Mouse (Mus musculus) C2C12 (cell line): ENCODE data around the gene Polr3c. TPM values are rescaled to one million over a fixed set of nuclear protein-coding genes. Genes with fewer than 3 reads are reported as not detected.
"Not testable (repeated sequence)": the region's sequence is repeated elsewhere in the genome, so short reads cannot be mapped to it uniquely, and the experiment has no call there.

Experiments
- H3K27me3 ChIP-seq: one replicate; pipeline ENCODE4 v1.6.1; 2011; ENCODE audit not compliant: control insufficient read depth, insufficient read depth, insufficient read length
- H3K36me3 ChIP-seq: one replicate; pipeline ENCODE4 v1.6.1; 2011; ENCODE audit not compliant: control insufficient read depth, insufficient read depth
- H3K4me3 ChIP-seq: one replicate; pipeline ENCODE4 v1.5.1; 2011; ENCODE audit warnings: mild to moderate bottlenecking, control low read depth; ENCODE audit not compliant: poor library complexity, insufficient read depth, severe bottlenecking
- H3K79me2 ChIP-seq: one replicate; pipeline ENCODE4 v1.6.1; 2011; ENCODE audit not compliant: control insufficient read depth, insufficient read depth
- H3K79me3 ChIP-seq: one replicate; pipeline ENCODE4 v1.6.1; 2011; ENCODE audit warnings: low read depth, control low read depth
- H3ac ChIP-seq: one replicate; pipeline ENCODE3; 2011; ENCODE audit warnings: low read depth; ENCODE audit not compliant: control insufficient read depth, insufficient read length
- CEBPB ChIP-seq: IDR thresholded peaks from one replicate; pipeline ENCODE4 v1.6.1; 2011; ENCODE audit warnings: low read depth, mild to moderate bottlenecking, control low read depth, moderate library complexity
- CTCF ChIP-seq: IDR thresholded peaks from one replicate; pipeline ENCODE4 v1.5.1; 2011; ENCODE audit not compliant: control insufficient read depth, insufficient read depth, insufficient read length
- FOSL1 ChIP-seq: IDR thresholded peaks from one replicate; pipeline ENCODE4 v1.8.0; 2011; ENCODE audit warnings: mild to moderate bottlenecking, low read length; ENCODE audit not compliant: poor library complexity, insufficient read depth, severe bottlenecking
- MAX ChIP-seq: IDR thresholded peaks from one replicate; pipeline ENCODE4 v1.6.1; 2011; ENCODE audit warnings: mild to moderate bottlenecking, control low read depth
- MYOD1 ChIP-seq: IDR thresholded peaks from one replicate; pipeline ENCODE4 v1.6.1; 2011; ENCODE audit warnings: low read depth; ENCODE audit not compliant: control insufficient read depth, insufficient read length
- MYOG ChIP-seq: IDR thresholded peaks from one replicate; pipeline ENCODE4 v1.6.1; 2011; ENCODE audit not compliant: control insufficient read depth, insufficient read length; ENCODE audit errors: extremely low read depth
- USF1 ChIP-seq: IDR thresholded peaks from one replicate; pipeline ENCODE4 v1.6.1; 2011; ENCODE audit warnings: low read depth, mild to moderate bottlenecking, control low read depth, moderate library complexity
- polyA plus RNA-seq: library from polyadenylated mRNA; unstranded; fragments of >200 nt; fragmentation: generic; extraction: Trizol; gene quantifications from one replicate; pipeline ENCODE4 v1.2.1, GENCODE M21; 2012; ENCODE audit warnings: missing spikeins

Polr3c gene
- polyA plus RNA-seq, 1 experiment, result 36.1 TPM

- Histone ChIP-seq H3ac (no peak overlapping the region), H3K4me3 (no peak overlapping the region), H3K27me3 (no peaks in the 10 kb centered on the region), H3K36me3 (no peaks in the 10 kb centered on the region), H3K79me3 (no peaks in the 10 kb centered on the region), H3K79me2 (peaks cover 6% of the 10 kb centered on the region)
- no peak for TF ChIP-seq CEBPB
- no peak for TF ChIP-seq FOSL1
- no peak for TF ChIP-seq MAX
- no peak for TF ChIP-seq USF1
- no peak for TF ChIP-seq CTCF
- no peak for TF ChIP-seq MYOD1
- TF ChIP-seq MYOG, result no peak
Measured at GRCm38 (mm10) chr3:96757691-96758090, 30.3 kb upstream of the Polr3c start.

GRCm38 (mm10) chr3:96755935-96756334 is 28.5 kb upstream of the Polr3c start:
- Histone ChIP-seq H3K79me2 (peaks cover 6% of the 10 kb centered on the region), H3ac (no peak overlapping the region), H3K4me3 (no peak overlapping the region), H3K27me3 (no peaks in the 10 kb centered on the region), H3K36me3 (no peaks in the 10 kb centered on the region), H3K79me3 (peaks cover 3% of the 10 kb centered on the region)
- TF ChIP-seq MYOD1 (no peak), CEBPB (no peak)

- no peak overlapping the region for H3K4me3 ChIP-seq
- no peaks in the 10 kb centered on the region for H3K36me3 ChIP-seq
- H3K79me2 ChIP-seq, result peaks cover 82% of the 10 kb centered on the region
- no peaks in the 10 kb centered on the region for H3K27me3 ChIP-seq
- TF ChIP-seq MAX (no peak), MYOD1 (no peak), CTCF (no peak), CEBPB (no peak), USF1 (no peak), FOSL1 (no peak), MYOG (no peak)
- no peak overlapping the region for H3ac ChIP-seq
- peaks cover 31% of the 10 kb centered on the region for H3K79me3 ChIP-seq
Measured at GRCm38 (mm10) chr3:96746829-96747228, 19.4 kb upstream of the Polr3c start.

GRCm38 (mm10) chr3:96744348-96744747 is 16.9 kb upstream of the Polr3c start:
- no peak overlapping the region for H3K4me3 ChIP-seq
- H3ac ChIP-seq, result no peak overlapping the region
- H3K79me2 ChIP-seq, result peaks cover 85% of the 10 kb centered on the region
- peaks cover 37% of the 10 kb centered on the region for H3K79me3 ChIP-seq
- no peaks in the 10 kb centered on the region for H3K27me3 ChIP-seq
- TF ChIP-seq CEBPB (no peak), MYOD1 (no peak), MYOG (no peak), MAX (no peak), USF1 (no peak), CTCF (no peak), FOSL1 (no peak)
- H3K36me3 ChIP-seq, result no peaks in the 10 kb centered on the region

- H3K36me3 ChIP-seq, H3K4me3 ChIP-seq: not testable (repeated sequence)
- H3K79me3 ChIP-seq, result peaks cover 40% of the 10 kb centered on the region
Measured at GRCm38 (mm10) chr3:96740279-96740678, 12.9 kb upstream of the Polr3c start.

GRCm38 (mm10) chr3:96737995-96738394 is 10.6 kb upstream of the Polr3c start:
- TF ChIP-seq MAX (no peak), USF1 (no peak), MYOD1 (no peak), CEBPB (no peak)
- Histone ChIP-seq H3K36me3 (no peaks in the 10 kb centered on the region), H3K4me3 (no peak overlapping the region), H3K79me2 (peaks cover 90% of the 10 kb centered on the region), H3K79me3 (peaks cover 41% of the 10 kb centered on the region), H3ac (no peak overlapping the region), H3K27me3 (no peaks in the 10 kb centered on the region)

More at GRCm38 (mm10) chr3:96740279-96740678, 12.9 kb upstream of the Polr3c start:
- not testable (repeated sequence) for H3K27me3 ChIP-seq, H3ac ChIP-seq
- H3K79me2 ChIP-seq, result peaks cover 88% of the 10 kb centered on the region
